In genomic region chr4:95053041-95053790, GRCm38 (mm10) we compare ENCODE assay signal across 8 mouse cellular contexts. TPM values are rescaled to one million over a fixed set of nuclear protein-coding genes. Genes with fewer than 3 reads are reported as not detected.
A peak's percentile ranks its signal among the peaks of the same experiment; 100 is the strongest.
DNase-seq lines count a peak whose midpoint lies in the region; ATAC-seq lines count a peak whose summit lies in the region.

No protein-coding gene starts in this region.

- WGBS in intestine, embryonic 16.5 days, result under 1% methylated on average over 29 of the region's 29 CpGs

- peak overlapping the region; percentile 81 for H3K9ac ChIP-seq in intestine, embryonic 16.5 days (ENCODE audit: low read depth, low read length)

- H3K4me2 ChIP-seq in intestine, embryonic 16.5 days (ENCODE audit: low read depth, low read length), result peak overlapping the region; percentile 74

- H3K27ac ChIP-seq in intestine, embryonic 16.5 days (ENCODE audit: low read length), result peak overlapping the region; percentile 99

- H3K27me3 ChIP-seq in intestine, embryonic 16.5 days (replicated peaks; ENCODE audit: control insufficient read depth, insufficient read depth, low read length), result no peaks in the 10 kb centered on the region

- peaks cover 5% of the 10 kb centered on the region for H3K4me1 ChIP-seq in intestine, embryonic 16.5 days (ENCODE audit: control insufficient read depth, insufficient read depth, low read length)

- intact Hi-C loops in left cerebral cortex, postnatal 25 days (cut with DNase I), result loop anchor here (1.0 to 5.0 kb wide), 8 partner anchors 74 to 872 kb away; partner anchors contain the start of genes Fggy and Mysm1

- no peaks in the 10 kb centered on the region for H3K9me3 ChIP-seq in intestine, embryonic 16.5 days (ENCODE audit: control insufficient read depth, low read length)

- peak; percentile 91 for DNase-seq in adrenal gland, postnatal 10 days
- DNase-seq in embryo, embryonic 9.5 days (ENCODE audit: extremely low spot score), result peak; percentile 92
- peak; percentile 70 to 86 for DNase-seq in gastrocnemius, postnatal 4 days (ENCODE audit: low spot score in 2 of 2)
- peak; percentile 92 to 98 for DNase-seq in left cerebral cortex, postnatal 25 days (ENCODE audit: low spot score in 2 of 2)
- peak; percentile 94 for DNase-seq in mesoderm, embryonic 11.5 days (ENCODE audit: low read depth, low spot score)
- DNase-seq in right cerebral cortex, postnatal 25 days, result peak; percentile 89
- peak; percentile 88 to 93 for DNase-seq in urinary bladder, postnatal 36 days (ENCODE audit: low spot score in 2 of 2)

- H3K36me3 ChIP-seq in intestine, embryonic 16.5 days (ENCODE audit: control insufficient read depth, insufficient read depth, low read length), result no peaks in the 10 kb centered on the region

- peak; percentile 59 for ATAC-seq in intestine, embryonic 16.5 days

- H3K4me3 ChIP-seq in intestine, embryonic 16.5 days (ENCODE audit: low read length), result peak overlapping the region; percentile 60

RNA-seq across cellular contexts. Expression of gene Jun, which starts 1.2 kb away (rescaled TPM):
- total RNA-seq in adrenal gland, postnatal 10 days (2021), result 10 to 100 TPM; 48.6 to 76.8 TPM
- total RNA-seq in gastrocnemius, postnatal 4 days (2021), result 10 to 100 TPM; 54.6 to 74.7 TPM
- 68.6 and 74.6 TPM in 2 replicates for polyA plus RNA-seq in intestine, embryonic 16.5 days (2015; fragmentation: Nextera tagmentation; extraction: Ambion mirVana)
- 10 to 100 TPM; 47.0 to 61.4 TPM for total RNA-seq in left cerebral cortex, postnatal 25 days (2021)

Comparison
In these comparisons a context has a peak if more than half of its experiments do, and no peak if none do; other contexts are left out.
1. Peak in every context shown above with its lines: DNase-seq, ATAC-seq, H3K4me3 ChIP-seq and H3K27ac ChIP-seq.